Mouse (Mus musculus) midbrain, embryonic 16.5 days (tissue): ENCODE data around the gene Efna4. TPM values are rescaled to one million over a fixed set of nuclear protein-coding genes. Genes with fewer than 3 reads are reported as not detected.

Source experiments
- polyA plus RNA-seq: library from polyadenylated mRNA; unstranded; fragments of >200 nt; fragmentation: Nextera tagmentation; extraction: Ambion mirVana; gene quantifications from 2 replicates; pipeline ENCODE4 v1.2.1, GENCODE M21; 2015

The Efna4 gene
- polyA plus RNA-seq, 1 experiment from 2014 or later, result 3.7 TPM

Other genes with a start within 250 kb of the Efna4 start
- 101 and 103 TPM in 2 replicates for gene Rusc1, start 244.7 kb downstream of the Efna4 start, polyA plus RNA-seq
- 0.14 TPM in 1 of 2 replicates, not detected in the other for gene Gm43738, start 236.9 kb downstream of the Efna4 start, polyA plus RNA-seq
- 512 and 577 TPM in 2 replicates for gene Fdps, start 236.1 kb downstream of the Efna4 start, polyA plus RNA-seq
- gene Pklr, start 201.9 kb downstream of the Efna4 start, polyA plus RNA-seq, result 0.30 TPM in 1 of 2 replicates, not detected in the other
- gene Hcn3, start 177.8 kb downstream of the Efna4 start, polyA plus RNA-seq, result 59.1 and 65.9 TPM in 2 replicates
- gene Clk2, start 173.2 kb downstream of the Efna4 start, polyA plus RNA-seq, result 15.9 and 19.7 TPM in 2 replicates
- gene Scamp3, start 160.6 kb downstream of the Efna4 start, polyA plus RNA-seq, result 145 and 152 TPM in 2 replicates
- 31.8 and 33.6 TPM in 2 replicates for gene Fam189b, start 154.9 kb downstream of the Efna4 start, polyA plus RNA-seq
- gene Gba, start 135.1 kb downstream of the Efna4 start, polyA plus RNA-seq, result 46.4 and 49.0 TPM in 2 replicates
- 52.2 and 53.6 TPM in 2 replicates for gene Thbs3, start 122.8 kb downstream of the Efna4 start, polyA plus RNA-seq
- gene Mtx1, start 110.9 kb downstream of the Efna4 start, polyA plus RNA-seq, result 145 and 150 TPM in 2 replicates
- 0.57 and 1.5 TPM in 2 replicates for gene Muc1, start 109.0 kb downstream of the Efna4 start, polyA plus RNA-seq
- gene Krtcap2, start 92.1 kb downstream of the Efna4 start, polyA plus RNA-seq, result 195 TPM in 2 replicates
- 90.3 and 91.2 TPM in 2 replicates for gene Trim46, start 91.7 kb downstream of the Efna4 start, polyA plus RNA-seq
- gene Dpm3, start 78.7 kb downstream of the Efna4 start, polyA plus RNA-seq, result 60.4 and 64.5 TPM in 2 replicates
- 40.2 and 41.3 TPM in 2 replicates for gene Slc50a1, start 67.5 kb downstream of the Efna4 start, polyA plus RNA-seq
- 6.8 and 7.4 TPM in 2 replicates for gene Efna1, start 56.9 kb downstream of the Efna4 start, polyA plus RNA-seq
- 40.5 and 59.0 TPM in 2 replicates for gene Efna3, start 15.1 kb downstream of the Efna4 start, polyA plus RNA-seq
- 60.6 and 78.2 TPM in 2 replicates for gene Adam15, start 12.0 kb upstream of the Efna4 start, polyA plus RNA-seq
- 0.09 and 0.25 TPM in 2 replicates for gene Dcst2, start 23.9 kb upstream of the Efna4 start, polyA plus RNA-seq
- gene Dcst1, start 27.2 kb upstream of the Efna4 start, polyA plus RNA-seq, result 0.96 and 0.98 TPM in 2 replicates
- gene Zbtb7b, start 56.7 kb upstream of the Efna4 start, polyA plus RNA-seq, result 0.49 and 0.61 TPM in 2 replicates
- 1.4 TPM in 1 of 2 replicates, not detected in the other for gene Lenep, start 64.8 kb upstream of the Efna4 start, polyA plus RNA-seq
- gene Flad1, start 73.8 kb upstream of the Efna4 start, polyA plus RNA-seq, result 35.4 and 39.1 TPM in 2 replicates
- gene Cks1b, start 80.4 kb upstream of the Efna4 start, polyA plus RNA-seq, result 77.1 and 86.2 TPM in 2 replicates
- 13.2 and 14.9 TPM in 2 replicates for gene Shc1, start 80.4 kb upstream of the Efna4 start, polyA plus RNA-seq
- gene Pygo2, start 92.2 kb upstream of the Efna4 start, polyA plus RNA-seq, result 47.6 and 48.7 TPM in 2 replicates
- 14.4 and 18.5 TPM in 2 replicates for gene Pbxip1, start 98.7 kb upstream of the Efna4 start, polyA plus RNA-seq
- 129 and 142 TPM in 2 replicates for gene Pmvk, start 116.5 kb upstream of the Efna4 start, polyA plus RNA-seq
- 9.2 and 10.0 TPM in 2 replicates for gene Kcnn3, start 182.1 kb upstream of the Efna4 start, polyA plus RNA-seq